Mouse (Mus musculus) adrenal gland (tissue): ENCODE data around the gene Anxa6.

Experiments used
- intact Hi-C: fragments of 180-260 bp; cut with DNase I; formaldehyde crosslinking; loops from one replicate; pipeline ENCODE4 v1.15.1; 2025

Gene Anxa6

DNA sequence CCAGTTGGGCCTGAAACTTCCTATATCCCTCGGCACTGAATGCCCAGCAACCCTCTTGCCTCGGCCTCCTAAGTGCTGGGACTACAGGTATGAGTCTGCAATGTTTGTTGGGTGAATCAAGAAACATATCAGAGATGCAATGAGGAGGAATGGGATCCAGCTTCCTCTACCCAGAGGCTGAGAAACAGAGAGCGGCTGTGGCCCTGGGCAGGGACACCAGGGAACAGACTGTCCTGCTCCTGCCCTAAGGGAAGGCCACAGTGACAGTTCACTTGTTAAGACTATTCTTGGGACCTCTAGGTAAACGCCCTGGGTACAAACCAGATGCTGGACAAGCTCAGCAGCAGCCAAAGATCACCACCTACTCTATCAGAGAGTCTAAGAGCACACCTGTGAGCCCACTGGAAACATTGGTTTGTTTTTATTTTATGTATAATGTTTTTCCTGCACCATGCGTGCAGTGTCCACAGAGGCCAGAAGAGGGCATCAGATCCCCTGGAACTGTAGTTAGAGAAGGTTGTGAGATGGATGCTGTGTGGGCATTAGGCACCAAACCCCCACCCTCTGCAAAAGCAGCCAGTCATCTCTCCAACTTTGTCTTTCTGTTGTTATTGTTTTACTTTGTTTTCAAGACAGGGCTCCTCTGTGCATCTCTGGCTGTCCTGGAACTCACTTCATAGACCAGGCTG is 101.7 kb downstream of the Anxa6 start:
- intact Hi-C loops = loop anchor here (2.0 kb wide), 1 partner anchor 53 kb away; no protein-coding TSS in a partner anchor

DNA sequence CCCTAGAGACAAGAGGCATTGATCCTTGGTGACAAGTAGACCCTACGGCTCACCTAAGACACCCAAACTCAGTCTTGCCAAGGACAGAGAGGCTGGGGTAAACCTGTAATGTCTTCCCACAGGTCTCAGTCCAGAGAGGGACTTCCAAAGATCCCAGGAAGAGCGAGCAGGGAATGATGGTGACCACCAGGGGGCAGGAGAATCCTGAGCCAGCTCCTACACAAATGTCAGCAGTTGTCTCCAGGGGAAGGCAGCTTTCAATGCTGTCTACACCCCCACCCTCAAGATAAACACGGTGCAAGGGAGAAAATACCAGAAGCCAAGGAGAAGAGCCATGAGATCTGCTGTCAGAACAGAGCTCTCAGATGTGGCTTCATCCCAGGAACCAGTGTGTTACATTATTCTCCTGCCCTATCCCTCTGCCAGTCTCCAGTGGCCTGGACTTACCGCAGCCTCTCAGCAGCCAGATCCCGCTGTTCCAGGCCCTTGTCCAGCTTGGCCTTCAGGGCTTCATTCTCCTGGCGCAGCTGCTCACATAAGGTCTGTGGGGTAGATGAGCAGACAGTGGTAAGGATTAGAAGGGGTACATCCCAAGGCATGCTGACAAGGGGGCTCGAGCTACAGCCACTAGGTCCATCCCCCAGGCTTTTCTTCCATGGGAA is 102.8 kb downstream of the Anxa6 start:
- intact Hi-C loops = loop anchor here (2.0 kb wide), 1 partner anchor 54 kb away; no protein-coding TSS in a partner anchor

DNA sequence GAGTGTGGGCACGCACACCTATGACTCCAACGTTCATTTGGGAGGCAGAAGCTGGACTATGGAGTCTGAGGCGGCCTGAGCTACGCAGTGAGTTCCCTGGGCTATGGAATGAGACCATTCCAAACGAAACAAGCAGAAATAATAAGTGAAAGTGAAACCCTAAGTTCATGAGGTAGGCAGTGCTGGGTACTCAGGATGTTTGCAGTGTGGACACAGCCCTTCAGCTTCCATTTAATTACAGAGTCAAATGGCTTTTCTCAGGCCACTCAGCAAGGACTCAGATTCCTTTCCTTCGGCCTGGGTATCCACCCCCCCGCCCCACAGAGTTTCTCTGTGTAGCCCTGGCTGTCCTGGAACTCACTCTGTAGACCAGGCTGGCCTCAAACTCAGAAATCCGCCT is 103.5 kb downstream of the Anxa6 start:
- intact Hi-C loops = loop anchor here (2.0 to 5.0 kb wide), 2 partner anchors 55 to 108 kb away; no protein-coding TSS in a partner anchor

DNA sequence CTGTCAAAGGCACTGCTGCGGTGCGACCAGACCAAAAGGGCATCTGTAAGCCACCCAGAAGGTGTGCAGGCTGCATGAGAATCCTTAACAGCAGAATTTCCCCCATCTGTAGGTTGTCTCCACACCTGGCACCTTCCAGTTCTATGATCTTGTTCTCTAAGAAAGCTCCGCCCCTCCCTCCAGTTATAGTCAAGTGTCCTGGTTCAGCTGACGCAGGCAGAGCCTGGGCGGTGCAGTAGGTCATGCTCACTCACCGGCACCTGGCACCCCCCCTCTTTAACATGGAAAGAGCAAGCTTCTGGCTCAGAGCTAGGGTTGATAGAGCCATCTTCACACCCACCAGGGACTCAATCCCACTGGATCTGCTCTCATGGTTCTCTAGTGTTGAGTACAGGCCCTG is 104.0 kb downstream of the Anxa6 start:
- intact Hi-C loops = loop anchor here (5.0 kb wide), 1 partner anchor 108 kb away; no protein-coding TSS in a partner anchor
